Mouse (Mus musculus) megakaryocyte, adult 5-6 weeks (primary cell): ENCODE data around the gene Scfd2. TPM values are rescaled to one million over a fixed set of nuclear protein-coding genes. Genes with fewer than 3 reads are reported as not detected.

Experiments used
- ATAC-seq: 2 replicates; pipeline ENCODE4 v1.8.0; 2016; ENCODE audit warnings: mild to moderate bottlenecking, inconsistent platforms; ENCODE audit not compliant: poor library complexity, severe bottlenecking
- total RNA-seq, 2 experiments: library from RNA; stranded (forward) in 1 of 2; stranded (reverse) in 1 of 2; fragments of 153-499, 151-499 nt in 1 of 2; fragments of 221-1000, 200-1000 nt in 1 of 2; gene quantifications; 2 replicates each; pipeline versions ENCODE4 v1.2.3 to v1.2.4; 2015 to 2017

Gene Scfd2
- total RNA-seq, 2 experiments from 2014 or later: 7.5 to 10.2 TPM

DNA sequence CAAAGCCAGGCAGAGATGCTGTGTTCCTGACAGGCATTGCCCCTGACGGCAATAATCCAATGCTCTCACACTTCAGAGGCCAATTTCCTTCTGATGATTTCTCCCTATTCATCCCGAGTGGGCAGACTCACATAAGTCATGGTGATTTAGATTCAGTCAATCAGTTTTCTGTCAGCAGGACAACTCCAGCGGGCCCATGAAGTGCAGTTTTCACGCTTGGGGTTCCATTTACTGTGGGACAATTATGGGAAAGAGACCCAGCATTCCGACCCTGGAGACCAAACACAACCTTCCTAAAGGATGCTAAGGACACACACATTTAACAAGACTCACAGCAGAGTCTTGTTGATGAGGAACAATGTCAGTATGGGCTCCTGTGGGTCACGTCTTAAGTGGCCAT is 217.1 kb downstream of the Scfd2 start:
- no peak for ATAC-seq

DNA sequence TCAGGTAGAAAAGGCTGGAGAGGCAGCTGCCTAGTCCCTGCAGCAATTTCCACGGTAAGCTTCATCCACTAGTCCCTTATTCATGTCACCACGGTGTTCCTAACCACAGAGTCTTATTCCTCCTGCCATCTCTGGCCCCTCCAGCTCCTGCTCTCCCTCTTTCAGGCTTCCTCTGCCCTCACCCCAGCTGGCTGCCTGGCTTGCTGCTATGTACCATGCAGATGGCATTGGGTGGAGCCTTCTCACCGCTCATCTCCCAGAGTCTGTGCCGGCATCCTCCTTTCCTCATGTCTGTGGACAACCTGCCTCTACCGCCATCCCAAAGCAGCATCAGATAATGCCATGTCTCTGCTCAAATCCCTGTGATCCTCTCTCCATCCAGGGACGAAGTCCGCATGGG is 218.0 kb downstream of the Scfd2 start:
- no peak for ATAC-seq

DNA sequence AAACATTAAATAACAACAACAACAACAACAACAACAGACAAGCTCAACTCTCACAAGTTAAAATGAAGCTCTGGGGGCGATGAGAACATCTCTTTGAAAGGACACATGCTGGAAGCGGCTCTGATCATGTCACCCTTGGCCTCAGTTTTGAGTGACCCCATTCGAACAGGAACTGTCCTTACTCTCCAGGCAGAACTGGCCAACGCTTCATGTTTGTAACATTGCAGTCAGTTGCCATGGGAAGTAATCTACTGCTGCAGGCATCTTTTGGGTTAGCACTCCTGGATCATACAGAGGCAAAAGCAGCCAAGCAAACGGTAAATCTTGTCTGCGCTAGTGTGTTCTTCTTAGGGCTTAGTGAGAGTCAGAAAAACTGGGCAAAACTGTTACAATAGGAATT is 219.7 kb downstream of the Scfd2 start:
- no peak for ATAC-seq

DNA sequence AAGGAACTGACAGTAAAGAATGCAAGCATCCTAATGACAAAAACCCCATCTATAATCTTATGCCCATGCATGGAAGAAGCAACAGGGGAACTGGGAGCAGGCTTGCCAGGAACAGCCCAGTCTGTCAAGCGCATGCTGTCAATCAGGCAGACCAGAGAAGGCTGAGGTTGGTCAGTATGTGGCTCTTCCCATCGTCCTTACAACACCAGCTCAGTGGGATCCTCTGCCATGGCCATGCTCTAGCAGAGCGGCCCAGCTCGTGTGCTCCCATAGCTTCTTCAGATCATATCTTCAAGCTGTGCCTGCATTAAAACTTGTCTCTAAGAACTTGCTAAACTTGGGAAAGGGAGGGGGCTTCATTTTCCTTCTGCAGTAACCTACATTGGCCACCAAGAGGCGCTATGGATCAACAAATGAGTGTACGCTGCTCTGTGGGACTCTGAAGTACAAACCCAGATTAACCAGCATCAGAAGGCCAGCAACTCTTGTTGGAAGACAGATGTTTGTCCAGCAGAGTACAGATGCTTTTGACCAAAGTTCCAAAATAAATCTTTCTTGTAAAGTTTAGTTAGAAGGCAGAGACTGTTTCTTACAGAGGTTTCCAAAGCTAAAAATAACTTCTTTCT is 220.2 kb downstream of the Scfd2 start:
- no peak for ATAC-seq

DNA sequence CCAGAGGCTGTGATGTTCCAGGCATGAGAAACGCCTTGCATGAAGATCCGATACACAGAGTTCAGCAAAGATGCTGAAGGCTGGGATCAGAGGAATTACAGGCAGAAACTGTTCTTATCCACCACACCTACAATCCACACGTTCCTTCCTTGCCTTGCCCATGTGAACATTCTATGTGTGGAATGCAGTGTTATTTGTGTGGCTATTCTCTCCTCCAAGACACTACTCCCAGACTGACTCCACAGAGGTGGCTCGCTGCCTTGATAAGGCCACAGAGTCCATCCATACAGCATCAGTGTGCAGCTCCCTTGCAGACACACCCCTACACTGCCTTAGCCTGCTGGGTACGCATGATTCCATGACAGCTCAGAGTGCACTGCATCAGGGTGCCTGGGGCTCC is 221.5 kb downstream of the Scfd2 start:
- no peak for ATAC-seq

DNA sequence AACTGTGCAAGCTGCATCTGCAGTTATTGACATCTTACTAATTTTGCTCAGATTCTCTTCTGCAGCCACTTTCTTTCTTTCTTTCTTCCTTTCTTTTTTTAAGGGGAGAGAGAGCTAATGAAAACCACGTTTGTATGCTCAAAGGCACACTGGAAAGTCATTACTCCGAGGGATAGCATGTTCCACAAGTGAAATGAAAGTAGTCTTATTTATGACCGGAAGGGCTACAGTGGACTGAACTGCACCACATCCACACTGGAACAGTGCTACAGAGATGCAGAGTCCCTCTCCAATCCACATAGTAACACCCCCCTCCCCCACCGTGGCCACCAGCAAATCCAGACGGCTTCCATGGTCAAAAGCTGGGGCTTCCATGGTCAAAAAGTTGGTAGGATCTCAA is 224.3 kb downstream of the Scfd2 start:
- ATAC-seq: no peak

DNA sequence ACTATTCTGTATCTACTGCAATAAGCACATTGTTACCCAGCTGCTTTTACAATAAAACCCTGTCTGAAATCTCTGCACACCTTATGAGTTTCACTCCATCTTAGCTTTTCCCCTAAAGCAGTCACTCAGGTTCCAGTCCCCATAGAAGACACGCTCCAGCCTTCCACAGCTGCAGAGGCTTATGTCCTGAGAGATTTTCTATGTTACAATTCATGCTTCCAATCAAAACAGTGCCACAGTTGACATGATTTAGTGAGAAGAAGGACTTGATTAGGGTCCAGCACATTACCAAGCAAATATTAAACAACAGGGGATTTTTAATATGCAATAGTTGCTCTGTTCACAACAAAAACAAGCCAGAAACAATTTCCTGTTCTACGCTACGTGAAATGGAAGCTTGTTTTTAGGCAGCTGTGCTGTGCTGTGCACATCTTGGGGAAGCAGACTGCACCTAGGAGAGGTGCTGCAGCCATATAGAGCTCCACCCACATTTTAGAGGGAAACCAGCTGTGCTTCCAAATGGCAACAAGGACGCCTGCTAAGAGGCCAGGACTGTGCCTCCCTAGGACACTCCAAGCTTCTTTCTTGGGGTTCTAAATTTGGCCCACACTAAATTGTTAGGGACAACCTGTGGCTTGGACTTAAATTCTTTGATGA is 225.9 kb downstream of the Scfd2 start:
- ATAC-seq: no peak

DNA sequence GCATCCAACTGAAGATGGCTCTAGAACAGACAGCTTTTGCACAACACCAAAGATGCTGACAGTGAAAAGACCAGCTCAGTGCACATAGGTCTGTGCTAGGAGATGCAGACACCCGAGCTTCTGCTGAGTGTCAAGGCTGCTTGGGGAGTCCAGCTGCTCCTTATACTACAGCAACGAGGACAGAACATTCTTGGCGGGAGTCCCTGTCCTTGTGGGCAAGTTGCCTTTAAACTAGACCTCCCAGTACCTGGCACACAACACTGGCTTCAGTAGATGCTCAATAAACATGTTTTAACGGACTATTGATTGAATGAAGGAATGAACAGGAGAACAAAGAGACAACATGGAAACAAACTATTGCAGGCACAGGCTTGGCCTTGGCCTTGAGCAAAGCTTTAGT is 226.8 kb downstream of the Scfd2 start:
- ATAC-seq: no peak

DNA sequence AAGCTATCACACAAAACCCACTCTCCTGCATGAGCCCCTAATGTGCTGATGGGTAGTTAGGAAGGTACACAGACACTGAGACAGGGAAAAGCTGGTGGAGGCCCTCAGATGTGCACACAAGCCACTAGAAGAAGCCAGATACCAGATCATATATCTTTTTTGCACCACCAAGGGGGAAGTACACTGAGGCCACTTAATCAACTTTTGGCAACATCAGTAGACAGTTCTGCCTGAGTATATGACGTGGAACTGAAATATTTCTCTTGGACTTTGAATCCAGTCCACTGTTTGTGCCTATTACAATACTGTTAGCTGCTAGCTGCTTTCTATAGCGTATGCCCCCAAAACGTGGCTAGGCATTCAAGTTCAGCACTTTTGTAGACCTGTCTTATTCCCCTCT is 229.2 kb downstream of the Scfd2 start:
- no peak for ATAC-seq

DNA sequence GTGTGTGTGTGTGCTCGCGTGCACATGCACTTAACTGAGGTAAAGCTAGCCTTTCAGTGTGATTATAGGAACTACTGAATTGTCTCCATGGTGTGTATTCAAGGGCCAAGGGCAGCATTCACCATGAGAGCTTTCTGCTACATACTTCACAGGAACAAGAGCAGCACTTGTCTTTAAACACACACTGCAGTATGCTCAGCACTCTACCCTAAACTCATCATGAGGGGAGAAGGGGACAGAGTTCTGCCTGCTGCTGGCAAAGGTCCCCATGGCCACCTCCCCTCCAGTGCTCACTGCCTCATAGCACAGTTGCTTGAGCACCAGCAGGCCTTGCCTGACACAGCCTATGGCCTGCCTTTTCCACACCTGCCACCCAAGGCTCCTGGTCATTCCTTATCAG is 230.1 kb downstream of the Scfd2 start:
- ATAC-seq: no peak

DNA sequence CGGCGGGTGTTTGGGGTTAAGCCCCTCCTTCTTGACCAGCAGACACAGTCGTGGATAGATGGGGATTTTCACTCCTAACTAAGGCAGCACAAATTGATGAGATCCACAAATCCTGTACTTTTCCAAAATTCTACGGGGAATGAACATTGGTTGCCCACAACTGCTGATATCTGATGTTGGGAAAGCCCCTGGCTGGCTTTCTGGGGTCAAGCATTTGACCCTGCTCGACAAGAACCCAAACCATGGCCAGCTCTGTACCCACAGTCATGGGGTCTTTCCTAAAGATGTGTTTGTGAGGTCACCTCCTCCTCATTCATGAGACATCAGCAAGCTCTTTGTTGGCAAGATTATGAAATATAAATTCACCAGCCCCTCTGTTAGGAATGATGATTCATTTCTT is 230.6 kb downstream of the Scfd2 start:
- no peak for ATAC-seq

DNA sequence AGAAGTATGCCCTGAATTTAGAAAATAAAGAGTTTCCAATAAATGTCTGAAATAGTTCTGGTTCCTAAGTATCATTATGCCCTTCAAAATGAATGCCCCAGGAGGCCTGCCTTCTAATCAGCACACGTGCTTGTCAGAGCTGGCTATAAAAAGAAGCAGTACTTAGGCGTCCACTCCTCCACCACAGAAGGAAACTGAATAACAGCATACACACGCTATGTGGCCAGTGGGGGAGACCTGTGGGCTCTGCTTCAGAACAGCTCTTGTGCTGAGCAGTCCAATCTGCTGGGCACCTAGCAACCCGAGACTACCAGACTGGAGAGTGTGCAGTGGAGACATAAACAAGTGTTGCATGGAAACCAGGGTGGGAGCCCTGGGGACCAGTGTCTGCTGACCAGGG is 231.4 kb downstream of the Scfd2 start:
- ATAC-seq: no peak

DNA sequence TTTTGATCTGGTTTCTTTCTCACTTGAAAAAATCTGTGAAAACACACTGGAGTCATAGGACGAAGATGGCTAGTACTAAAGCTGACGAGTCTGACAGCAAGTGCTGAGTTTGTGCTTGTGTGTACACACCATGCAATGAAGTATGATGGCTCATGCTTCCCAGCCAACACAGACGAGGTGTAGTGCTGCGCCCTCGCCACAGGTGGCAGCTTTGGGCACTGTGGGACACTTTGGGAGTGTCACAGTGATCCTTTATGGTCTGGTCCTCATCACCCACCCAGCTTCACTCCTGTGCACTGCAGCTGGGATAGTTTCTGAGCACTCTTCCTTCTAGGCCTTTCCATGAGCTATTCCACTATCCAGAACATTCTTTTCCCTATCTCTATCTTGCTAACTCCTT is 234.4 kb downstream of the Scfd2 start:
- ATAC-seq: peak; percentile 67; the same call in 1 of the 2 replicates

DNA sequence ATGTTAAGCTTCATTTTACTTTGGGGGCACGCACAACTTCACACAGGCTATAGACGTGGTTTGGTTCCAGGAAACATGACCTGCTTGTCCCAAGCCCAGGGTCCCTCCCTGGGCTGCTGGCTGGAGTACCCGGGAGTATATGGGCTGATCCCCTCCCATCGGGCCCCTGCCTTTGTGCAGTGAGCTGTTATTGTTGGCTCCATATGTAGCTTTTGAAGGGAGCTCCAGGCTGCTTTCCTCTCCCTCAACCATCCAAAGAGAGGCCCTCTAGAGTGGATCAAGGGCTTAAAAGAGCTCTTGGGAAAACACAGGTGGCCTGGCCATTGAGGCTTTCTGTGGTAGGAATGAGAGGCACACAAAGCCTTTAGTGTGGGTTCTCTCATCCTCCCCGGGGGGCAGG is 235.5 kb downstream of the Scfd2 start:
- ATAC-seq: no peak

DNA sequence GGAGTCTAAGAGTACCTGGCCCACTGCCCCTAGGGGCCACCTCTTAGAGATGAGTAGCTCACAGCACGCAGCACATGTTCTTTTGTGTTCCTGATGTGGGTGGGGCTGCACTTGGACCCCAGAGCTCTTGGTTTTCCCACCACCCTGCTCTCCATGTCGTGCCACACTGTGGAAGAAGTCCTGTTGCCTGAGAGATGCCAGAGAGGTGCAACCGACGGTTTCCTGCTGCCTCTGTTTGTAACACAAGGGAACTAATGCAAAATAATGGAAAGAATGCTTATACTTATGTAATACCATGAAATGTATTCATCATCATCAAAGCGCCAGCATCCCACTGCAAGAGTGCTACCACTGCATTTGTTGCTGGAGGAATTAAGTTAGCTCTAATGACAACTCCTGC is 238.0 kb downstream of the Scfd2 start:
- no peak for ATAC-seq

DNA sequence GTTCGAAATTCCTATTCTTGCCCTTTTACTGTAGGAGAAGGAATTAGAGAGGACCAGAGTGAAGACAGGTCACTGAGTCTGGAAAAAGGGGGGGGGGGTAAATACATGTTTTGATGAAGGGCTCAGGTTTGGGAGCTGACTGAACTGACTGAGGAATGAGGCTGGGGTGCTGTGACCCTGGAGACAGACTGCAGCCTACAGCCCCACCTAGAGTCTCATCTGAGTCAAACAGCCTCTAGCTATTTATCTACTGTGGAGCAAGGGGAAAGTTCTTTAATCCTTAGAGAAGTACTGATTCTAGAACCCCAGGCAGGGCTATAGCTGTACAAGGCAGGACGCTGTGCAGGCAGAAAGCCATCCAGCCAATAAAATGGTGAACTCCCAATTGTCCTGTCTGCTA is 239.5 kb downstream of the Scfd2 start:
- no peak for ATAC-seq

DNA sequence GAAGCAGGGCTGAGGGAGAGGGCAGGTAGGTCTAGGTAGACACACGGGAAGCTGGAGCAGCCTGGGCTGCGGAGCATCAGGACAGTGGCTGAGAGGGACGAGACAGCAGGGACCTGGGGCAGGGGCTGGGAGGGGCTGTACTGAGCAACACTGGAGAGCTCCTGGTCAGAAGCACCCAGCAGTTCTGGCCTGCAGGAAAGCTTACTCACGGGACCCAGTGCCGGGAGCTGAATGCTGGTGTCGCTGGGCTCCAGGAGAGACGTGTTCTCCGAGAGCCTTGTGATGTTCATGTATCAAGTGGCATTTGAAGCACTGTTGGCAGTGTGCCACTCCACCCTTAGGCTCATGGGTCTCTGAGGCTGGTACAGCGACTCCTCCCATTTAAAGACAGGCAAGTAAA is 240.0 kb downstream of the Scfd2 start:
- no peak for ATAC-seq

DNA sequence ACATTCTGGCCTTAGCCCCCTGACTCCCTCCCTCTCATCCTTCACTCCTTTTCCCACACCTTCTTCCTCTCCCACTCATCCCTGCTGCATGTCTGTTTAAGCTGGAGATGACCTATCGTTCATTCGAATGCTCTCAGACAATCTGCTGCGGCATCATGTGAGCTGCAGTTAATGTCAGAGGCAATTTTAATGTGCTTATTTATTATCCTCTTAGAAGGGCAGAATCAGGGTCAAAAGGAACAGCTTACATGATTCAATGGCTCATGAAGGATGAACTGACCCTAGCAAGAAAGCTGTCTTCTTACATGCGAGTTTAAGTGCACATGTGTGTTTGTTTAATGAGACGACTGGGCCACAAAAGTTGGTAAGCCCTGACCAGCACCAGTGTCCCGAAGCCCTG is 241.6 kb downstream of the Scfd2 start:
- no peak for ATAC-seq

DNA sequence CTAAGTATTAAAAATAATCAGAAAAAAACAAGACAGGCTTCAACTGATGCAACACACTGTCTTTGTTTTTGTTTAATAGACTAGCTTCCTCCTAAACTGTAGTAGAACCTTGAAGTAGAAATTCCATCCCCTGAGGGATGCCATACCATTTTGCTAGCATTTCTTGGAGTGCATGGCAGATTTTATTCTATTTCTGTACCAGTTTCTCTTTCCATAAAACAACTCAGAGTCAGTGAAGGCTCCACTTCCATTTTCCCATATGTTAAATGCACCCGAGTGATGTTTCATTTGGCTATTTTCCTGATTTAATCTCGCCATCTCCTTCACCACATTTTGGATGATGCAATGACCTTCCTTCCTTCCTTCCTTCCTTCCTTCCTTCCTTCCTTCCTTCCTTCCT is 243.4 kb downstream of the Scfd2 start:
- no peak for ATAC-seq

DNA sequence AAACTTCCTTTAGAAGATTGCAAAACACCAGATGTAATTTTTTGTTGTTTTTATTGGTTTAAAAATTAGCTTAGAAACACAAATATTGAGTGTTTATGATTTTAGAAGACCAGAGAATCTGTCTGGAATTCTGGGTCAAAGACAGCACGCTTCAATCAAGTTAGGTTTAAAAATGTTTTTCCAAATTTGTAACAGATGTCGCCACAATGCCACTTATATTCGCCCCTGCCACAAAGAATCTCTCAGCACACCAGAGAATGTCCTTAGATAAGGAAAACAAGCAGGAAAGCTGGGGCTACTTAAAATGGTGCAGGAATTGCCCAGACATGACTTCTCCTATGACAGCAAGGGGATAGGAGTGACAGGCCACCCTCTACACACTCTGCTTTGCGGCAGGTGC is 245.3 kb downstream of the Scfd2 start:
- no peak for ATAC-seq

DNA sequence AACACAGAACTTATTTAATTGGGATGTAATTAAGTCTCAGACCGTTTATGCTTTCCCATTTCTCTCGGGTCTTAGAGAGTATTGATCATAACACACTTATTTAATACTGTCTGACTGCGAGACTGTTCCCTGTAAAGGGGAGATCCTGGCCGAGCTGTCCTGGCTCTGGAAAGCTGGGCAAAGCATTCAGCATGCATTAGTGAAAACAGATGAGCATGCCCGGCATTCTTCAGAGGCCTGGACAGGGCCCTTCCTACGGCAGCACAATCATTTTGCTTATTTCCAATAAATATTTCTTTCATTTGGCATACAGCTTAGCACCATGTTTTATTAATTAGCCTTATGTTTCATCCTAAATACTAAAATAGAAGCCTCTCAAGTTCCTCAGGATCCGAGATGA is 245.8 kb downstream of the Scfd2 start:
- ATAC-seq: no peak

DNA sequence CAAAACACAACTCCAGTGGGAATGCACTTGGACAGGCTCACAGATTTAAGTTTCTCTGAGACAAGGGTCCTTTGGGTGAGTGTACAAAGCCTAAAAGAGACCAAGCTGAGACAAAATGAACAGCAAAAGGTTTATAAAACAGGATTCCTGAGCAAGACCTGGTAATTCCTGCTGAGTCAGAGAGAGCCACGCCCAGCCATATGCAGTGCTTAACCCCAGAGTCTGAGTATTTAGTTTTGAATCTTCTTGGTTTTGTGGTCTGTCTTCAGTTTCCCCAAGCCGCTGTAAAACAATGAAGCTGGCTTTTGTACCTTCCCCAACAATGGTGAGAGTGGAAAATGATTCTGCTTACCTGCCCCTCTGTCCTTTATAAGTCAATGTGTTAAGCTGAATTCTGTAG is 246.3 kb downstream of the Scfd2 start:
- ATAC-seq: no peak; the same call in 1 of the 2 replicates

DNA sequence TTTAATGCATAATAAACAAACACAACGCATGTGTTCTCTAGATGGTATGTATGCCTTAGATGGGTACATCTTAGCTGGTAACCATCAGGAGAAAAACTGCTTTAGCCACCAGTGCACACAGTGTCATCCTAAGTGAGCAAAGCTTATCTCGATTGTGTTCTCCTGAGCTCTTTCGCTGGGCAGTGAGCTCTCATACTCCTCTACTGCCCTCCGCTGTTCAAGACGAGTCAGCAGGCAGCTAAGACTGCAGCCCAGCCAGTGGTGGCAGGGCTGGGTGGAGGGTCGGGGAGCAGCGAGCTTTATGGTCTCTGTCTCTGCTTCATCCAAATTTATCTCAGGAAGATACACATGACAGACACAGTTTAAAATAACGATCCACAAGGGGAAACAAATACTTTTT is 248.0 kb downstream of the Scfd2 start:
- ATAC-seq: no peak
